Mouse (Mus musculus): ENCODE data around the gene Rnf150. TPM values are rescaled to one million over a fixed set of nuclear protein-coding genes. Genes with fewer than 3 reads are reported as not detected.

Rnf150 gene
- total RNA-seq, 1 experiment, result 0.09 TPM

DNA sequence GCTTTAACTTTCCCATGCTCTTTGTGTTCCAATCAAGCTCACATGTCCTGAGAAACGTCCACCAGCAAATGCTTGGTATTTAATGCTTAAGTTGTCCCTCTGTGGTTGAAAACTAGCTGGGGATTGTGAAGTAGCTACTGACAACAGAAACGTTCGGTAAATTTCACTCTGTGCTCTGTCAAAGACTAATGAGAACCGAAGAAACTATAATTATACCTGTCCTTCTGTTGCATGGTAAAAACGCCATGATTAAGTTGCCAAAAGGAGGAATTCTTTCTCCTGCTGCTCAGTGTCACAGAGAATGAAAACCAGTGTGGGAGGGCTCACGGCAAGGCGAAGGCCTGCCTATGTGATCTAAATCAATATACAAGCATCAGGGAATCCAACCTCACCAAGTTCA lies 204.8 kb downstream of the Rnf150 start:
- Histone ChIP-seq H3K9ac (ENCODE audit: insufficient read depth, low read depth, low read length, poor library complexity, severe bottlenecking) (no peak overlapping the region), H3K36me3 (ENCODE audit: control insufficient read depth, insufficient read depth, low read length, poor library complexity, severe bottlenecking) (no peaks in the 10 kb centered on the region), H3K27ac (ENCODE audit: insufficient read depth, low read depth, low read length, poor library complexity, severe bottlenecking) (no peak overlapping the region), H3K4me3 (ENCODE audit: insufficient read depth in 1 of 2, low read depth in 1 of 2, low read length in 2 of 2, poor library complexity in 1 of 2, severe bottlenecking in 1 of 2) (no peak overlapping the region), H3K9me3 (ENCODE audit: control insufficient read depth, insufficient read depth, low read depth, low read length) (no peaks in the 10 kb centered on the region), H3K4me1 (ENCODE audit: control insufficient read depth in 2 of 2, insufficient read depth in 2 of 2, low read length in 2 of 2, poor library complexity in 1 of 2) (no peaks in the 10 kb centered on the region)
- DNase-seq (ENCODE audit: low read depth, low spot score), result no peak
- TF ChIP-seq MAFK (IDR thresholded peaks at IDR 0.05; ENCODE audit: insufficient read depth, low read depth, low read length), result no peak
- no peak for TF ChIP-seq HCFC1 (IDR thresholded peaks at IDR 0.05; ENCODE audit: borderline replicate concordance, insufficient read depth, low read length)
- TF ChIP-seq ZNF384 (IDR thresholded peaks at IDR 0.05; ENCODE audit: low read depth, low read length), result no peak
- no peak for TF ChIP-seq ZC3H11A (IDR thresholded peaks at IDR 0.05; ENCODE audit: borderline replicate concordance, low read depth, low read length)
- TF ChIP-seq CHD2 (IDR thresholded peaks at IDR 0.05; ENCODE audit: low read depth, low read length), result no peak
- in situ Hi-C loops (cut with MboI; ENCODE audit: low sequenced_read_pairs in 2 of 2, unreplicated experiment in 2 of 2), result no loop called here

GRCm38 (mm10) chr8:83074248-83074647 lies 211.1 kb downstream of the Rnf150 start:
- no peak for TF ChIP-seq CHD2 (IDR thresholded peaks at IDR 0.05; ENCODE audit: low read depth, low read length)
- TF ChIP-seq ZNF384 (IDR thresholded peaks at IDR 0.05; ENCODE audit: low read depth, low read length), result no peak
- no peak for TF ChIP-seq MAFK (IDR thresholded peaks at IDR 0.05; ENCODE audit: insufficient read depth, low read depth, low read length)
- TF ChIP-seq ZC3H11A (IDR thresholded peaks at IDR 0.05; ENCODE audit: borderline replicate concordance, low read depth, low read length), result no peak
- TF ChIP-seq HCFC1 (IDR thresholded peaks at IDR 0.05; ENCODE audit: borderline replicate concordance, insufficient read depth, low read length), result no peak
- Histone ChIP-seq H3K4me1 (ENCODE audit: control insufficient read depth in 2 of 2, insufficient read depth in 2 of 2, low read length in 2 of 2, poor library complexity in 1 of 2) (no peaks in the 10 kb centered on the region), H3K4me3 (ENCODE audit: insufficient read depth in 1 of 2, low read depth in 1 of 2, low read length in 2 of 2, poor library complexity in 1 of 2, severe bottlenecking in 1 of 2) (no peak overlapping the region), H3K9ac (ENCODE audit: insufficient read depth, low read depth, low read length, poor library complexity, severe bottlenecking) (no peak overlapping the region), H3K36me3 (ENCODE audit: control insufficient read depth, insufficient read depth, low read length, poor library complexity, severe bottlenecking) (no peaks in the 10 kb centered on the region), H3K27ac (ENCODE audit: insufficient read depth, low read depth, low read length, poor library complexity, severe bottlenecking) (no peak overlapping the region), H3K9me3 (ENCODE audit: control insufficient read depth, insufficient read depth, low read depth, low read length) (no peaks in the 10 kb centered on the region)
- no peak for DNase-seq (ENCODE audit: low read depth, low spot score)
- in situ Hi-C loops (cut with MboI; ENCODE audit: low sequenced_read_pairs in 2 of 2, unreplicated experiment in 2 of 2), result no loop called here

DNA sequence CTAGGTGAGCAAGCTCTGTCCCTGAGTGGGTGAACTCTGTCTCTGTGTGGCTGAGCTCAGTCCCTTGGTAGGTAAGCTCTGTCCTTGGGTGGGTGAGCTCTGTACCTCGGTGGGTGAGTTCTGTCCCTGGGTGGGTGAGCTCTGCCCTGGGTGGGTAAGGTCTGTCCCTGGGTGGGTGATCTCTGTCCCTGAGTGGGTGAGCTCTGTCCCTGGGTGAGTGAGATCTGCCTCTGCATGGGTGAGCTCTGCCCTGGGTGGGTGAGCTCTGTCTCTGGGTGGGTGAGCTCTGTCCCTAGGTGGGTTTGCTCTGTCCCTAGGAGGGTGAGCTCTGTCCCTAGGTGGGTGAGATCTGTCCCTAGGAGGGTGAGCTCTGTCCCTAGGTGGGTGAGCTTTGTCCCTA lies 213.5 kb downstream of the Rnf150 start:
- Histone ChIP-seq H3K4me3 (ENCODE audit: insufficient read depth in 1 of 2, low read depth in 1 of 2, low read length in 2 of 2, poor library complexity in 1 of 2, severe bottlenecking in 1 of 2) (no peak overlapping the region), H3K9me3 (ENCODE audit: control insufficient read depth, insufficient read depth, low read depth, low read length) (no peaks in the 10 kb centered on the region), H3K4me1 (ENCODE audit: control insufficient read depth in 2 of 2, insufficient read depth in 2 of 2, low read length in 2 of 2, poor library complexity in 1 of 2) (no peaks in the 10 kb centered on the region), H3K9ac (ENCODE audit: insufficient read depth, low read depth, low read length, poor library complexity, severe bottlenecking) (no peak overlapping the region), H3K36me3 (ENCODE audit: control insufficient read depth, insufficient read depth, low read length, poor library complexity, severe bottlenecking) (no peaks in the 10 kb centered on the region), H3K27ac (ENCODE audit: insufficient read depth, low read depth, low read length, poor library complexity, severe bottlenecking) (no peak overlapping the region)
- in situ Hi-C loops (cut with MboI; ENCODE audit: low sequenced_read_pairs in 2 of 2, unreplicated experiment in 2 of 2), result loop anchor here (25.0 kb wide), 2 partner anchors 714 to 739 kb away; no protein-coding TSS in a partner anchor
- no peak for DNase-seq (ENCODE audit: low read depth, low spot score)
- no peak for TF ChIP-seq ZNF384 (IDR thresholded peaks at IDR 0.05; ENCODE audit: low read depth, low read length)
- TF ChIP-seq ZC3H11A (IDR thresholded peaks at IDR 0.05; ENCODE audit: borderline replicate concordance, low read depth, low read length), result no peak
- TF ChIP-seq CHD2 (IDR thresholded peaks at IDR 0.05; ENCODE audit: low read depth, low read length), result no peak

GRCm38 (mm10) chr8:83077329-83077728 lies 214.2 kb downstream of the Rnf150 start:
- in situ Hi-C loops (cut with MboI; ENCODE audit: low sequenced_read_pairs in 2 of 2, unreplicated experiment in 2 of 2), result loop anchor here (25.0 kb wide), 2 partner anchors 715 to 740 kb away; no protein-coding TSS in a partner anchor
- Histone ChIP-seq H3K4me3 (ENCODE audit: insufficient read depth in 1 of 2, low read depth in 1 of 2, low read length in 2 of 2, poor library complexity in 1 of 2, severe bottlenecking in 1 of 2) (no peak overlapping the region), H3K9ac (ENCODE audit: insufficient read depth, low read depth, low read length, poor library complexity, severe bottlenecking) (no peak overlapping the region), H3K4me1 (ENCODE audit: control insufficient read depth in 2 of 2, insufficient read depth in 2 of 2, low read length in 2 of 2, poor library complexity in 1 of 2) (no peaks in the 10 kb centered on the region), H3K9me3 (ENCODE audit: control insufficient read depth, insufficient read depth, low read depth, low read length) (no peaks in the 10 kb centered on the region), H3K27ac (ENCODE audit: insufficient read depth, low read depth, low read length, poor library complexity, severe bottlenecking) (no peak overlapping the region), H3K36me3 (ENCODE audit: control insufficient read depth, insufficient read depth, low read length, poor library complexity, severe bottlenecking) (no peaks in the 10 kb centered on the region)
- no peak for DNase-seq (ENCODE audit: low read depth, low spot score)
- TF ChIP-seq CHD2 (IDR thresholded peaks at IDR 0.05; ENCODE audit: low read depth, low read length), result no peak

DNA sequence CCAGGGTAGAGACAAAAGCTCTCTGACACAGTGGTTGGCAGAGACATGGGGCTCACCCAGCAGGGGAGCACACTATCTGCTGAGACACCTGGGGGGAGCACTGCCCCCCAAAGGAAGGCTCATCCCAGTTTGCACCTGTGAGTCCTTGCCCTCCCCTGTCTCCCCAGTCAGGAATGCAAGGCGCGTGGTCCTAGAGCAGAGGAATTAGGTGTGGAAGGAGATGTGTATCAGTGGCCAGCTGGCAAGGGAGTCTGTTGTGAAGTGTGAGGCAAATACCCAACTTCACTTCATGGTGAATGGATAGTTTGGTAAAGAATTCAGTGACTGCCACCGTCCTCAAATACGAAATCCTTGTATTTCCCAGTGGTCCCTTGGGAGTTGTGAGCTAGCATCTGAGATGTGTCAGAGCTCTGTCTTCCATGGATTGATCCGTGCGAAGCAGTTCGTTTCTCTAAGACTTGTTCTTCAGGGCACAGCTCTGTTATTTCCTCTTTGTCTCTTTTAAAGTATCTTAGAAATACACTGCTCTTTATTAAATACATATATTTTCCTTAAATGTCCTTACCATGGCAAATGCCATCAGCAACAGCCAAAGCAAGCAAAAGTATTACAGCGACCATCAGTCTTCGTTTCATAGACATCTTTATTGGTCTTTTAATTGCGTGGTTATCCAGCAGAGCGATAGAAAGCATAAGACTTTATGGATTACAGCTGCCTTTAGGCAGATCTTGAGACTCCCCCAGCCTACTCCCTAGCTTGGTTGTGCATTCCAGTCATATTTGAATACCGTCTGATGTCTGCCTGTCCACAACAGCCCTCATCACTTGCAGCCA lies 215.8 kb downstream of the Rnf150 start:
- no peak overlapping the region for H3K4me3 ChIP-seq (ENCODE audit: insufficient read depth in 1 of 2, low read depth in 1 of 2, low read length in 2 of 2, poor library complexity in 1 of 2, severe bottlenecking in 1 of 2)
- no peak for DNase-seq (ENCODE audit: low read depth, low spot score)
- H3K9me3 ChIP-seq (ENCODE audit: control insufficient read depth, insufficient read depth, low read depth, low read length), result no peaks in the 10 kb centered on the region
- H3K9ac ChIP-seq (ENCODE audit: insufficient read depth, low read depth, low read length, poor library complexity, severe bottlenecking), result no peak overlapping the region
- H3K36me3 ChIP-seq (ENCODE audit: control insufficient read depth, insufficient read depth, low read length, poor library complexity, severe bottlenecking), result no peaks in the 10 kb centered on the region
- in situ Hi-C loops (cut with MboI; ENCODE audit: low sequenced_read_pairs in 2 of 2, unreplicated experiment in 2 of 2), result loop anchor here (25.0 kb wide), 2 partner anchors 717 to 742 kb away; no protein-coding TSS in a partner anchor
- TF ChIP-seq MAFK (IDR thresholded peaks at IDR 0.05; ENCODE audit: insufficient read depth, low read depth, low read length) (no peak), HCFC1 (IDR thresholded peaks at IDR 0.05; ENCODE audit: borderline replicate concordance, insufficient read depth, low read length) (no peak), ZNF384 (IDR thresholded peaks at IDR 0.05; ENCODE audit: low read depth, low read length) (no peak), CHD2 (IDR thresholded peaks at IDR 0.05; ENCODE audit: low read depth, low read length) (no peak), ZC3H11A (IDR thresholded peaks at IDR 0.05; ENCODE audit: borderline replicate concordance, low read depth, low read length) (no peak)
- no peaks in the 10 kb centered on the region for H3K4me1 ChIP-seq (ENCODE audit: control insufficient read depth in 2 of 2, insufficient read depth in 2 of 2, low read length in 2 of 2, poor library complexity in 1 of 2)
- no peak overlapping the region for H3K27ac ChIP-seq (ENCODE audit: insufficient read depth, low read depth, low read length, poor library complexity, severe bottlenecking)
